Mouse (Mus musculus): Measurements from ENCODE around the gene Hist1h4j.

The Hist1h4j gene

DNA sequence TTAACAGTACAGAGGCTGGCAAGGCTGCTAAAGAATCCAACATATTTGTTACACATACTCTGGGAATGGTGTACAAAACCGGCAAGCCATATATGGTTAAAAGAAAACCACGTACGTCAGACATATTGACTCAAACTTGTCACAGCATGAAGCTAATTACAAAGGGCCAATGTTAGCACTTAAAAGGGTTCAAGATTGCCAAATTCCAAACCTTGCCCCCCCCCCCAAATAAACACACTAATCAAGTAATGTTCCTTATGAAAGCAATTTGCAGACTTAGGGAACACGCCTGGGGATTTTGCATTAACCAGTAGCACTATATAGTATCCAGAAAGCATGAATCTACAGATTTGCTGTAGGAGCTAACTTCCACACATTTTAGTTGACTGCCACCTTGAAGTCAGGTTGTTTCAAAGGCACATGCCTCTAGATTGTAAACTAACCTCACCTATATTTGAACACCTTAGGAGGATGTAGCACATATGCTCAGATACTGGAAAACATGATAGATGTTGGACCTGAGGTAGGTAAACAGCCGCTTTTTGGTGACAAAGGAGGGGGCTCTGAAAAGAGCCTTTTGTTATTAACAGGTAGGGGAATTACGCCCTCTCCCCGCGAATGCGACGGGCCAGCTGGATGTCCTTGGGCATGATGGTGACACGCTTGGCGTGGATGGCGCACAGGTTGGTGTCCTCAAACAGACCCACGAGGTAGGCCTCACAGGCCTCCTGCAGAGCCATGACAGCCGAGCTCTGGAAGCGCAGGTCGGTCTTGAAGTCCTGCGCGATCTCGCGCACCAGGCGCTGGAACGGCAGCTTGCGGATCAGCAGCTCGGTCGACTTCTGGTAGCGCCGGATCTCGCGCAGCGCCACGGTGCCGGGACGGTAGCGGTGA is 47.7 kb downstream of the Hist1h4j start:
- peak; percentile 35 to 42 for DNase-seq

DNA sequence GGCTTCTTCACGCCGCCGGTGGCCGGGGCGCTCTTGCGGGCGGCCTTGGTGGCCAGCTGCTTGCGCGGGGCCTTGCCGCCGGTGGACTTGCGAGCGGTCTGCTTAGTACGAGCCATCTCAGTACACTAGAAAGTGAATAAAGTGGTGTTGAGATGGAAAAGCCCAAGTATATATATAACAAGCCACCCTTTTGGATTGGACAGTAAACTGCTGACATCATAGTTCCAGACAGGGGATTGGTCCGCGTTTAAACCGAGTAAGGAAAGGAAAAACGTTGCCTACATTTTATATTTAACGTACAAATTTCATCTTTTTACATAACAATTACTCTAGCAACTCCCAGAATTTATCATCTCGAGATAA is 48.4 kb downstream of the Hist1h4j start, which contains the start of gene Hist1h3i:
TSS of gene Hist1h3i (minus strand) at position 116 of the 363 bp plus-strand sequence.
- DNase-seq: peak; percentile 67 to 79

DNA sequence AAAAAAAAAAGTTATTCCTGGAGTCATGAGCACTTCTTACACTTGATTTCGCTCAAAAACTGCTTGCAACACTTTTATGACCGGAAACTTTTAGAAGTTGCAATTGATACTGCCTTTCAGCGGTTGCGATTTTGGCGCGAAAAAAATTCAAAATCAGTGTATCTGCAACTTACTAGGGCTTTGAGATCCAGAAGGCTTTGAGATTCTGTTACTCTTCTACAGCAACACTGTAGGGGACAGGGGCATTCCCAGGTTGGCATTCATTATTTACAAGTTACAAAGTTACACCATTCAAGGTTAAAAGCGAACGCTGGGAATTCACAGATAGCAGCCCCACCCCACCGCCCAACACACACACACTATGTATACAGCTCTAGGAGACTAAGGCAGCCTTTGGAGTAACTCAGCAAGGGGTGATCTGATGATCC is 48.9 kb downstream of the Hist1h4j start:
- peak; percentile 43 to 55 for DNase-seq

DNA sequence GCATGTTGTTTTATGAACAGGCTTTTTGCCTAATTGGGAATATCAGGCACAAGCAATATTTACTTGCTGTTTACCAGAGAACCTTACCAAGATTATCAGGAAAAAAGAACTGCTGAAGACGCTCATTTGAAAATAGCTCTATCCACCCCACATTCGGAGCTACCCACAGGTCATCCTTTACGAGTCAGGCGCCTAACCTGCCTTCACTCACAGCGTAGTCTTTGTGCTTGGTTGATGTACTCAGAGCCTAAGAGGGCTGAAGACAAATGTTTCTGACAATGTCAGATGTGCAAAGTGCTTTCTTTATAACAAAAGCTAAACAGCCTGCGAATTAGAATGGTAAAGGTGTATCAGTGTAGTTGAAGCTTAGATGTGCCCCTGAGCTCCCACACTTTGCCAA is 49.4 kb downstream of the Hist1h4j start:
- DNase-seq: no peak
